Mouse (Mus musculus) c-Kit-positive CD71-negative TER-119-negative erythroid progenitor cells, embryonic 14.5 days (primary cell): ENCODE measurements around the gene Obscn.

ENCODE experiments used
- DNase-seq: peaks from one replicate; pipeline ENCODE4 v3.0.0-alpha.2; 2013; ENCODE audit warnings: low read depth

The Obscn gene

GRCm38 (mm10) chr11:59058025-59058424 is 78.2 kb downstream of the Obscn start:
- DNase-seq: no peak

GRCm38 (mm10) chr11:59051031-59051430 is 85.2 kb downstream of the Obscn start:
- no peak for DNase-seq

GRCm38 (mm10) chr11:59044703-59045330 is 91.4 kb downstream of the Obscn start:
- no peak for DNase-seq

GRCm38 (mm10) chr11:59029003-59029402 is 107.2 kb downstream of the Obscn start:
- no peak for DNase-seq

- DNase-seq: no peak
Measured at GRCm38 (mm10) chr11:59026411-59026810, 109.8 kb downstream of the Obscn start.

- no peak for DNase-seq
Measured at GRCm38 (mm10) chr11:59015052-59015451, 121.2 kb downstream of the Obscn start.

GRCm38 (mm10) chr11:59002327-59003079 is 133.7 kb downstream of the Obscn start:
- no peak for DNase-seq

- DNase-seq: no peak
Measured at GRCm38 (mm10) chr11:59000635-59001034, 135.6 kb downstream of the Obscn start.

- DNase-seq: no peak
Measured at GRCm38 (mm10) chr11:58999830-59000229, 136.4 kb downstream of the Obscn start.

GRCm38 (mm10) chr11:58999158-58999557 is 137.0 kb downstream of the Obscn start:
- no peak for DNase-seq

- DNase-seq: no peak
Measured at GRCm38 (mm10) chr11:58997541-58997940, 138.7 kb downstream of the Obscn start.

GRCm38 (mm10) chr11:58995807-58996370 is 140.3 kb downstream of the Obscn start:
- no peak for DNase-seq

- no peak for DNase-seq
Measured at GRCm38 (mm10) chr11:58995061-58995806, 141.0 kb downstream of the Obscn start.

- DNase-seq: no peak
Measured at GRCm38 (mm10) chr11:58994337-58994826, 141.8 kb downstream of the Obscn start.

GRCm38 (mm10) chr11:58993091-58993670 is 143.0 kb downstream of the Obscn start:
- DNase-seq: no peak

- DNase-seq: no peak
Measured at GRCm38 (mm10) chr11:58991911-58992310, 144.3 kb downstream of the Obscn start.

- DNase-seq: no peak
Measured at GRCm38 (mm10) chr11:58990794-58991193, 145.4 kb downstream of the Obscn start.

GRCm38 (mm10) chr11:58990141-58990540 is 146.1 kb downstream of the Obscn start:
- no peak for DNase-seq

GRCm38 (mm10) chr11:58989166-58989565 is 147.0 kb downstream of the Obscn start:
- no peak for DNase-seq

GRCm38 (mm10) chr11:58985299-58985917 is 150.8 kb downstream of the Obscn start:
- no peak for DNase-seq

GRCm38 (mm10) chr11:58984657-58985056 is 151.5 kb downstream of the Obscn start:
- no peak for DNase-seq
